Mouse (Mus musculus): ENCODE measurements around the gene Lpin2. TPM values are rescaled to one million over a fixed set of nuclear protein-coding genes. Genes with fewer than 3 reads are reported as not detected.
A peak's percentile ranks its signal among the peaks of the same experiment; 100 is the strongest.

Lpin2 gene
- polyA plus RNA-seq, 2 experiments: 28.6 to 31.1 TPM

GRCm38 (mm10) chr17:71208376-71208775 is 26.0 kb downstream of the Lpin2 start:
- no peak for TF ChIP-seq EP300 (IDR thresholded peaks at IDR 0.05; ENCODE audit: low read depth)
- no peak for TF ChIP-seq CTCF (IDR thresholded peaks at IDR 0.05; ENCODE audit: low read depth)
- DNase-seq (ENCODE audit: low read depth in 3 of 3, low spot score in 3 of 3) (no peak), ATAC-seq (ENCODE audit: insufficient read depth) (no peak)
- peaks cover 54 to 64% of the 10 kb centered on the region in 2 experiments for H3K4me1 ChIP-seq (replicated peaks; ENCODE audit: control insufficient read depth in 2 of 2, insufficient read depth in 2 of 2, low read length in 1 of 2)
- WGBS (ENCODE audit: insufficient replicate concordance): 84% methylated on average over 1 of the region's 1 CpGs
- peaks cover 3% of the 10 kb centered on the region for H3K36me3 ChIP-seq (replicated peaks; ENCODE audit: control insufficient read depth, insufficient read depth, low read depth)
- H3K27ac ChIP-seq: no peak overlapping the region
- H3K4me3 ChIP-seq (ENCODE audit: insufficient read depth in 1 of 2, low read depth in 2 of 2, low read length in 2 of 2): no peak overlapping the region
- no peak overlapping the region for H3K9ac ChIP-seq (replicated peaks)
- no peak overlapping the region for H3K4me2 ChIP-seq (ENCODE audit: low read depth)
- H3K27me3 ChIP-seq (ENCODE audit: control insufficient read depth, insufficient read depth, low read length): no peaks in the 10 kb centered on the region
- H3K9me3 ChIP-seq (ENCODE audit: control insufficient read depth, low read length): no peaks in the 10 kb centered on the region

GRCm38 (mm10) chr17:71208921-71209320 is 26.6 kb downstream of the Lpin2 start:
- Histone ChIP-seq H3K4me1 (replicated peaks; ENCODE audit: control insufficient read depth in 2 of 2, insufficient read depth in 2 of 2, low read length in 1 of 2) (peaks cover 57 to 66% of the 10 kb centered on the region in 2 experiments), H3K9me3 (ENCODE audit: control insufficient read depth, low read length) (no peaks in the 10 kb centered on the region), H3K36me3 (replicated peaks; ENCODE audit: control insufficient read depth, insufficient read depth, low read depth) (peaks cover 3% of the 10 kb centered on the region), H3K4me2 (ENCODE audit: low read depth) (no peak overlapping the region), H3K9ac (replicated peaks) (no peak overlapping the region), H3K27ac (no peak overlapping the region), H3K4me3 (ENCODE audit: insufficient read depth in 1 of 2, low read depth in 2 of 2, low read length in 2 of 2) (no peak overlapping the region), H3K27me3 (ENCODE audit: control insufficient read depth, insufficient read depth, low read length) (no peaks in the 10 kb centered on the region)
- no peak for DNase-seq (ENCODE audit: low read depth in 3 of 3, low spot score in 3 of 3)
- no peak for TF ChIP-seq CTCF (IDR thresholded peaks at IDR 0.05; ENCODE audit: low read depth)
- no peak for TF ChIP-seq EP300 (IDR thresholded peaks at IDR 0.05; ENCODE audit: low read depth)
- 86% methylated on average over 1 of the region's 1 CpGs for WGBS (ENCODE audit: insufficient replicate concordance)
- no peak for ATAC-seq (ENCODE audit: insufficient read depth)

- ATAC-seq (ENCODE audit: insufficient read depth): no peak
- H3K4me1 ChIP-seq (replicated peaks; ENCODE audit: control insufficient read depth in 2 of 2, insufficient read depth in 2 of 2, low read length in 1 of 2): peaks cover 61 to 66% of the 10 kb centered on the region in 2 experiments
- no peaks in the 10 kb centered on the region for H3K27me3 ChIP-seq (ENCODE audit: control insufficient read depth, insufficient read depth, low read length)
- peak overlapping the region; percentile 29; the same call in 1 of the 2 replicates for H3K9ac ChIP-seq (replicated peaks)
- H3K9me3 ChIP-seq (ENCODE audit: control insufficient read depth, low read length): no peaks in the 10 kb centered on the region
- peak overlapping the region; percentile 11 for H3K4me2 ChIP-seq (ENCODE audit: low read depth)
- TF ChIP-seq CTCF (IDR thresholded peaks at IDR 0.05; ENCODE audit: low read depth) (no peak), EP300 (IDR thresholded peaks at IDR 0.05; ENCODE audit: low read depth) (no peak)
- no peak overlapping the region for H3K4me3 ChIP-seq (ENCODE audit: insufficient read depth in 1 of 2, low read depth in 2 of 2, low read length in 2 of 2)
- H3K36me3 ChIP-seq (replicated peaks; ENCODE audit: control insufficient read depth, insufficient read depth, low read depth): peaks cover 3% of the 10 kb centered on the region
- H3K27ac ChIP-seq: peak overlapping the region; percentile 35; the same call in 1 of the 2 replicates
- WGBS (ENCODE audit: insufficient replicate concordance): 49% methylated on average over 3 of the region's 3 CpGs
- no peak for DNase-seq (ENCODE audit: low read depth in 3 of 3, low spot score in 3 of 3)
Measured at GRCm38 (mm10) chr17:71209936-71210335, 27.6 kb downstream of the Lpin2 start.

DNA sequence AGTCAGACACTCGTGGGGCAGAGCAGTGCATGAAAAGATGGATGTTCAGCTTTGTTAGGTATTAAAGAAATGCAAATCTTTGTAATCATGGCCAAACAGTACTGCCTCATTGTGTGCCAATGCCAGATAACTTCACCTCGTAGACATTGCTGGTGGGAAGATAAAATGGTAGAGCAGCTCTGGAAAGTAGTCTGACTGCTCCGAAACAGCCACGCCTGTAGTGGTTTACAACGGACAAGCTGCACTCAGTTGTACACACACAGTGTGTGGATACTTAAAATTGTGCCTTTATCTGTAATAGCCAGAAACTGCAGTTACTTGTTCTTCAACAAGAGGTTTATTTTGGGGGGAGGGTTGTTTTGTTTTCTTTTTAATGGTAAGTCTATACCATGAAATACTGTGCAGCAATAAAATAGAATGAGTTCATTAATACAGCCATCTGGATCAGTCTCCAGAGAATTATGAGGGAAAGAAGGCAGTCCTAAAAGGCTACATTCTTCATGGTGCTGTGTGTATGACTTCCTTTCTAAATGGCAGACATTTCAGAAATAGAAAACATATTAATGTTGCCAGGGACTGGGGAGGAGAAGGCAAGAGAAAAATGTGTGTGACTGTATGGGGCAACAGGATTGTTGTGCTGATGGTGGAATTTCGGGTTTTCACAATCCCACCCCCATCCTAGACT is 29.7 kb downstream of the Lpin2 start:
- 16% methylated on average over 6 of the region's 6 CpGs for WGBS (ENCODE audit: insufficient replicate concordance)
- Histone ChIP-seq H3K4me2 (ENCODE audit: low read depth) (peak overlapping the region; percentile 59), H3K27ac (peak overlapping the region; percentile 83), H3K27me3 (ENCODE audit: control insufficient read depth, insufficient read depth, low read length) (no peaks in the 10 kb centered on the region), H3K9me3 (ENCODE audit: control insufficient read depth, low read length) (no peaks in the 10 kb centered on the region), H3K4me3 (ENCODE audit: insufficient read depth in 1 of 2, low read depth in 2 of 2, low read length in 2 of 2) (no peak overlapping the region; a peak in 2 of 4 replicates), H3K4me1 (replicated peaks; ENCODE audit: control insufficient read depth in 2 of 2, insufficient read depth in 2 of 2, low read length in 1 of 2) (peaks cover 57 to 64% of the 10 kb centered on the region in 2 experiments), H3K36me3 (replicated peaks; ENCODE audit: control insufficient read depth, insufficient read depth, low read depth) (peaks cover 8% of the 10 kb centered on the region), H3K9ac (replicated peaks) (peak overlapping the region; percentile 49)
- peak; percentile 95 for ATAC-seq (ENCODE audit: insufficient read depth)
- DNase-seq (ENCODE audit: low read depth in 3 of 3, low spot score in 3 of 3): peak; percentile 82 to 86 (median 84)
- TF ChIP-seq EP300 (IDR thresholded peaks at IDR 0.05; ENCODE audit: low read depth): peak; percentile 99
- no peak for TF ChIP-seq CTCF (IDR thresholded peaks at IDR 0.05; ENCODE audit: low read depth)

DNA sequence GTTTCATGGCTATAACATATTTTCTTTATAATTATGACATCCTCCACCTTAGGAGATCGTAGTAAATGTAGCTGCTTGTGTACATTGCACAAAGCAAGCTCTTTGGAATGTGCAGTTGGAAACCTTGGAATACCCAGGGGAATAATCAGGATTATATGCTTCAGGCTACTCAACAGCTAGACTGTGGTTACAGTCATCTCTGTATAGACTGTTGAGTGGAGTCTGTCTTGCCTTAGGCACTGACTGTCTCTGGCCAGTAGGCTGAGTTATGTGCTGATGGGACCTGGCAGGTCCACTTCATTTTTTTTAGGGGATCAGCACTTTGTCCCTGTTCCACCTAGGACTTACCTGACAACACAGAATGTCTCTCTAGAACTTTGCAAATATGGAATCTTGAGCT is 31.3 kb downstream of the Lpin2 start:
- Histone ChIP-seq H3K9me3 (ENCODE audit: control insufficient read depth, low read length) (peaks cover 4% of the 10 kb centered on the region), H3K36me3 (replicated peaks; ENCODE audit: control insufficient read depth, insufficient read depth, low read depth) (peaks cover 15% of the 10 kb centered on the region), H3K27me3 (ENCODE audit: control insufficient read depth, insufficient read depth, low read length) (no peaks in the 10 kb centered on the region), H3K9ac (replicated peaks) (no peak overlapping the region), H3K4me1 (replicated peaks; ENCODE audit: control insufficient read depth in 2 of 2, insufficient read depth in 2 of 2, low read length in 1 of 2) (peaks cover 57 to 58% of the 10 kb centered on the region in 2 experiments), H3K27ac (peak overlapping the region; percentile 10; the same call in 1 of the 2 replicates), H3K4me3 (ENCODE audit: insufficient read depth in 1 of 2, low read depth in 2 of 2, low read length in 2 of 2) (no peak overlapping the region), H3K4me2 (ENCODE audit: low read depth) (peak overlapping the region; percentile 53; the same call in 1 of the 2 replicates)
- DNase-seq (ENCODE audit: low read depth in 3 of 3, low spot score in 3 of 3) (no peak), ATAC-seq (ENCODE audit: insufficient read depth) (no peak)
- WGBS (ENCODE audit: insufficient replicate concordance): 80% methylated on average over 1 of the region's 1 CpGs
- TF ChIP-seq EP300 (IDR thresholded peaks at IDR 0.05; ENCODE audit: low read depth) (no peak), CTCF (IDR thresholded peaks at IDR 0.05; ENCODE audit: low read depth) (no peak)

Measured in liver, embryonic 14.5 days (tissue).